Comparison of ENCODE assay signal across 16 mouse cellular contexts in genomic region chr6:96011299-96011698, GRCm38 (mm10).
"Had no signal": no experiment of that assay in that cellular context is flagged by ENCODE, and none has a peak within 500 bp of the region (broad histone marks: within the 10 kb centered on the region; RNA-seq: fewer than 3 reads in every experiment).

No protein-coding gene starts in this region.

- H3K36me3 ChIP-seq: liver, embryonic 13.5 days; neural tube, embryonic 12.5 days; neural tube, embryonic 15.5 days had no signal

- H3K27me3 ChIP-seq: liver, embryonic 13.5 days; neural tube, embryonic 12.5 days; neural tube, embryonic 15.5 days had no signal

- DNase-seq: kidney, adult 18-20 months; kidney, adult 9 months; kidney, postnatal 25 days; liver, embryonic 13.5 days; lung, adult 2 months; lung, postnatal 14 days; lung, postnatal 4 days; midbrain, embryonic 14.5 days; right cerebral cortex, adult 18-20 months; right cerebral cortex, postnatal 14 days; right cerebral cortex, postnatal 4 days; thymus, adult 2 months; thymus, postnatal 25 days had no signal

- H3K4me2 ChIP-seq: liver, embryonic 13.5 days; midbrain, embryonic 11.5 days; neural tube, embryonic 12.5 days; neural tube, embryonic 15.5 days had no signal

- H3K4me3 ChIP-seq: liver, embryonic 13.5 days; neural tube, embryonic 12.5 days; neural tube, embryonic 15.5 days had no signal
